Mouse (Mus musculus) olfactory bulb, adult 2 months (tissue): Measurements from ENCODE around the gene Mrpl18.

Experiments used
- CTCF ChIP-seq: fragments of 200-500 bp; IDR thresholded peaks from 2 replicates; pipeline ENCODE4 v1.5.1; 2012; ENCODE audit warnings: low read depth, mild to moderate bottlenecking, low read length, moderate library complexity; ENCODE audit not compliant: insufficient read depth
- POLR2A ChIP-seq: fragments of 200-500 bp; IDR thresholded peaks from 2 replicates; pipeline ENCODE4 v1.6.1; 2012; ENCODE audit warnings: mild to moderate bottlenecking, low read depth, low read length, moderate library complexity; ENCODE audit not compliant: insufficient read depth

GRCm38 (mm10) chr17:12887021-12887775 lies 28.9 kb downstream of the Mrpl18 start:
- TF ChIP-seq CTCF (no peak), POLR2A (no peak)
